17 mouse cellular contexts compared by ENCODE assay signal in genomic region chr2:27311606-27312005, GRCm38 (mm10).
DNase-seq lines count a peak whose midpoint lies in the region; ATAC-seq and TF ChIP-seq lines count a peak whose summit lies in the region.
"Had no signal": no experiment of that assay in that cellular context is flagged by ENCODE, and none has a peak within 500 bp of the region (broad histone marks: within the 10 kb centered on the region; RNA-seq: fewer than 3 reads in every experiment).

No protein-coding gene starts in this region.

- no peak for TF ChIP-seq POLR2A in liver, adult 2 months (IDR thresholded peaks at IDR 0.05; ENCODE audit: extremely low read depth, insufficient read depth, low read length)

- H3K27ac ChIP-seq in liver, adult 2 months (replicated peaks; ENCODE audit: insufficient read depth, low read depth, low read length): peak overlapping the region; percentile 20
- no peak overlapping the region for H3K27ac ChIP-seq in forebrain, embryonic 15.5 days (replicated peaks)
- H3K27ac ChIP-seq: heart, adult 2 months; left cerebral cortex, adult 2 months; liver, embryonic 14.5 days had no signal

- H3K4me1 ChIP-seq in liver, adult 2 months (ENCODE audit: control insufficient read depth, insufficient read depth, low read length): peaks cover 11% of the 10 kb centered on the region
- H3K4me1 ChIP-seq in forebrain, embryonic 15.5 days: peaks cover 20% of the 10 kb centered on the region; the same call in 1 of the 2 replicates

- H3K27me3 ChIP-seq in liver, adult 2 months (ENCODE audit: control insufficient read depth, insufficient read depth, low read length): no peaks in the 10 kb centered on the region
- no peaks in the 10 kb centered on the region for H3K27me3 ChIP-seq in forebrain, embryonic 15.5 days

- H3K79me2 ChIP-seq in liver, adult 2 months (ENCODE audit: control insufficient read depth, insufficient read depth, low read length): peaks cover 14% of the 10 kb centered on the region; the same call in 1 of the 2 replicates

- no peak overlapping the region for H3K9ac ChIP-seq in liver, adult 2 months (ENCODE audit: low read depth, low read length)
- H3K9ac ChIP-seq in forebrain, embryonic 15.5 days (replicated peaks): no peak overlapping the region
- H3K9ac ChIP-seq: liver, embryonic 14.5 days had no signal

- H3K4me2 ChIP-seq in forebrain, embryonic 15.5 days (replicated peaks): no peak overlapping the region

- intact Hi-C loops in left cerebral cortex, postnatal 25 days (cut with DNase I): no loop called here

- ATAC-seq in forebrain, embryonic 15.5 days (replicated peaks): no peak
- ATAC-seq: intestine, embryonic 16.5 days had no signal

- DNase-seq in liver, adult 2 months (ENCODE audit: extremely low read depth, low read depth, low spot score): no peak
- DNase-seq in liver: no peak
- DNase-seq in B cell, adult 2 months: peak; percentile 79 to 85
- DNase-seq in T-cell, adult 2 months (ENCODE audit: low spot score): peak; percentile 5
- DNase-seq in monocyte, adult 2 months (ENCODE audit: low read depth in 1 of 2, low spot score in 2 of 2): peak; percentile 13 to 48
- DNase-seq in left cerebral cortex, postnatal 25 days (ENCODE audit: low spot score in 2 of 2): no peak
- no peak for DNase-seq in cerebellum, adult 18-20 months
- DNase-seq: adrenal gland, postnatal 25 days; cerebellum, adult 11 months; heart, postnatal 36 days; kidney, postnatal 4 days; right cerebral cortex, postnatal 25 days had no signal

- no peaks in the 10 kb centered on the region for H3K36me3 ChIP-seq in liver, adult 2 months (ENCODE audit: control insufficient read depth, insufficient read depth, low read length)
- H3K36me3 ChIP-seq in forebrain, embryonic 15.5 days: no peaks in the 10 kb centered on the region

- WGBS in liver, adult 2 months: 65% methylated on average over 3 of the region's 3 CpGs
- WGBS in forebrain, embryonic 15.5 days: 89% methylated on average over 3 of the region's 3 CpGs

- TF ChIP-seq CTCF in liver, adult 2 months (IDR thresholded peaks at IDR 0.05; ENCODE audit: low read depth, low read length): no peak

- no peak overlapping the region for H3K4me3 ChIP-seq in liver, adult 2 months (ENCODE audit: insufficient read depth, low read depth, low read length)
- no peak overlapping the region for H3K4me3 ChIP-seq in forebrain, embryonic 15.5 days
- H3K4me3 ChIP-seq: heart, adult 2 months; left cerebral cortex, adult 2 months had no signal

- H3K9me3 ChIP-seq in forebrain, embryonic 15.5 days: no peaks in the 10 kb centered on the region

Comparison
In these comparisons a context has a peak if more than half of its experiments do, and no peak if none do; other contexts are left out.
1. DNase-seq: peak in B cell, adult 2 months (2 of 2), T-cell, adult 2 months (single experiment) and monocyte, adult 2 months (2 of 2); none in liver, adult 2 months (single experiment), liver (single experiment), left cerebral cortex, postnatal 25 days (0 of 2) and cerebellum, adult 18-20 months (0 of 2).